Comparison of ENCODE assay signal across 25 mouse cellular contexts in genomic region chr5:117552096-117552495, GRCm38 (mm10).
A peak's percentile ranks its signal among the peaks of the same experiment; 100 is the strongest.
DNase-seq lines count a peak whose midpoint lies in the region; ATAC-seq and TF ChIP-seq lines count a peak whose summit lies in the region.
"Had no signal": no experiment of that assay in that cellular context is flagged by ENCODE, and none has a peak within 500 bp of the region (broad histone marks: within the 10 kb centered on the region; RNA-seq: fewer than 3 reads in every experiment).

No protein-coding gene starts in this region.

- no peak for TF ChIP-seq POLR2A in testis, adult 2 months (IDR thresholded peaks at IDR 0.05; ENCODE audit: control insufficient read depth, low read depth, low read length)

- H3K27ac ChIP-seq in hindbrain, embryonic 14.5 days, result peak overlapping the region; percentile 32; the same call in 1 of the 2 replicates
- H3K27ac ChIP-seq in hindbrain, embryonic 10.5 days, result no peak overlapping the region
- H3K27ac ChIP-seq in left cerebral cortex, adult 2 months, result no peak overlapping the region
- H3K27ac ChIP-seq in testis, adult 2 months (ENCODE audit: control insufficient read depth, insufficient read depth, low read depth, low read length), result no peak overlapping the region
- no peak overlapping the region for H3K27ac ChIP-seq in forebrain, embryonic 13.5 days
- H3K27ac ChIP-seq: embryonic facial prominence, embryonic 13.5 days; forebrain, embryonic 10.5 days; heart, embryonic 13.5 days; kidney, embryonic 15.5 days; liver, embryonic 13.5 days; midbrain, embryonic 10.5 days had no signal

- WGBS in hindbrain, embryonic 14.5 days, result 96% methylated on average over 8 of the region's 8 CpGs
- WGBS in hindbrain, embryonic 10.5 days, result 93% methylated on average over 8 of the region's 8 CpGs
- WGBS in forebrain, embryonic 13.5 days, result 92% methylated on average over 8 of the region's 8 CpGs

- H3K4me2 ChIP-seq in hindbrain, embryonic 14.5 days (replicated peaks), result no peak overlapping the region
- H3K4me2 ChIP-seq in forebrain, embryonic 13.5 days, result no peak overlapping the region
- H3K4me2 ChIP-seq: embryonic facial prominence, embryonic 13.5 days; heart, embryonic 13.5 days; kidney, embryonic 15.5 days; liver, embryonic 13.5 days had no signal

- no peaks in the 10 kb centered on the region for H3K27me3 ChIP-seq in hindbrain, embryonic 14.5 days (ENCODE audit: control insufficient read depth, insufficient read depth, low read length)
- no peaks in the 10 kb centered on the region for H3K27me3 ChIP-seq in hindbrain, embryonic 10.5 days (ENCODE audit: insufficient read depth, poor library complexity, severe bottlenecking)
- no peaks in the 10 kb centered on the region for H3K27me3 ChIP-seq in testis, adult 2 months (ENCODE audit: control insufficient read depth, insufficient read depth, low read length)
- no peaks in the 10 kb centered on the region for H3K27me3 ChIP-seq in forebrain, embryonic 13.5 days
- H3K27me3 ChIP-seq: embryonic facial prominence, embryonic 13.5 days; heart, embryonic 13.5 days; kidney, embryonic 15.5 days; liver, embryonic 13.5 days had no signal

- H3K36me3 ChIP-seq in hindbrain, embryonic 14.5 days (replicated peaks; ENCODE audit: control insufficient read depth, insufficient read depth), result no peaks in the 10 kb centered on the region
- H3K36me3 ChIP-seq in hindbrain, embryonic 10.5 days, result no peaks in the 10 kb centered on the region
- H3K36me3 ChIP-seq in testis, adult 2 months (ENCODE audit: control insufficient read depth, insufficient read depth, low read length), result no peaks in the 10 kb centered on the region
- no peaks in the 10 kb centered on the region for H3K36me3 ChIP-seq in forebrain, embryonic 13.5 days (ENCODE audit: poor library complexity, severe bottlenecking)
- H3K36me3 ChIP-seq: embryonic facial prominence, embryonic 13.5 days; forebrain, embryonic 10.5 days; heart, embryonic 13.5 days; kidney, embryonic 15.5 days; liver, embryonic 13.5 days; midbrain, embryonic 10.5 days had no signal

- no peaks in the 10 kb centered on the region for H3K4me1 ChIP-seq in hindbrain, embryonic 14.5 days (replicated peaks; ENCODE audit: control insufficient read depth, insufficient read depth, low read length)
- no peaks in the 10 kb centered on the region for H3K4me1 ChIP-seq in hindbrain, embryonic 10.5 days (replicated peaks)
- peaks cover 4% of the 10 kb centered on the region; the same call in 1 of the 2 replicates for H3K4me1 ChIP-seq in testis, adult 2 months (ENCODE audit: control insufficient read depth, insufficient read depth, low read length)
- H3K4me1 ChIP-seq in forebrain, embryonic 13.5 days, result peaks cover 4% of the 10 kb centered on the region; the same call in 1 of the 2 replicates
- H3K4me1 ChIP-seq: embryonic facial prominence, embryonic 13.5 days; forebrain, embryonic 10.5 days; kidney, embryonic 15.5 days; liver, embryonic 13.5 days; midbrain, embryonic 10.5 days had no signal

- intact Hi-C loops in left cerebral cortex, adult 2 months (cut with DNase I), result no loop called here
- intact Hi-C loops in left cerebral cortex, postnatal 25 days (cut with DNase I), result no loop called here

- DNase-seq in hindbrain, embryonic 14.5 days (ENCODE audit: low spot score), result no peak
- no peak for DNase-seq in hindbrain, embryonic 10.5 days (ENCODE audit: low spot score)
- DNase-seq in left cerebral cortex, adult 2 months (ENCODE audit: extremely low spot score in 1 of 2, low spot score in 2 of 2), result no peak
- DNase-seq in left cerebral cortex, adult 8-10 months (ENCODE audit: low spot score in 2 of 2), result no peak
- no peak for DNase-seq in testis, postnatal 14 days (ENCODE audit: low spot score)
- DNase-seq in left cerebral cortex, postnatal 25 days (ENCODE audit: low spot score in 2 of 2), result no peak
- DNase-seq: adrenal gland, postnatal 10 days; cerebellum, adult 11 months; cerebellum, adult 9-11 months; heart, postnatal 10 days; kidney, adult 11 months; left cerebral cortex, postnatal 4 days; liver, embryonic 13.5 days; lung, adult 2 months; right cerebral cortex, postnatal 14 days; thymus, adult 18-20 months; thymus, postnatal 25 days had no signal

- no peak overlapping the region for H3K4me3 ChIP-seq in hindbrain, embryonic 14.5 days (replicated peaks; ENCODE audit: low read length)
- no peak overlapping the region for H3K4me3 ChIP-seq in hindbrain, embryonic 10.5 days
- no peak overlapping the region for H3K4me3 ChIP-seq in left cerebral cortex, adult 2 months
- H3K4me3 ChIP-seq in testis, adult 2 months (ENCODE audit: control insufficient read depth, low read depth, low read length), result no peak overlapping the region
- H3K4me3 ChIP-seq in forebrain, embryonic 13.5 days, result no peak overlapping the region
- H3K4me3 ChIP-seq: embryonic facial prominence, embryonic 13.5 days; forebrain, embryonic 10.5 days; heart, embryonic 13.5 days; kidney, embryonic 15.5 days; liver, embryonic 13.5 days; midbrain, embryonic 10.5 days had no signal

- no peak overlapping the region for H3K9ac ChIP-seq in hindbrain, embryonic 14.5 days
- no peak overlapping the region for H3K9ac ChIP-seq in forebrain, embryonic 13.5 days
- H3K9ac ChIP-seq: embryonic facial prominence, embryonic 13.5 days; heart, embryonic 13.5 days; kidney, embryonic 15.5 days; liver, embryonic 13.5 days had no signal

- ATAC-seq in hindbrain, embryonic 14.5 days (ENCODE audit: low FRiP score), result no peak
- no peak for ATAC-seq in forebrain, embryonic 13.5 days
- ATAC-seq: forebrain, embryonic 16.5 days had no signal

- peak; percentile 20 for TF ChIP-seq CTCF in left cerebral cortex, adult 2 months (IDR thresholded peaks at IDR 0.05)
- TF ChIP-seq CTCF in testis, adult 2 months (IDR thresholded peaks at IDR 0.05; ENCODE audit: control insufficient read depth, insufficient read depth, insufficient replicate concordance, low read depth, low read length), result peak; percentile 76; the same call in 1 of the 2 replicates

- peaks cover 4% of the 10 kb centered on the region; the same call in 1 of the 2 replicates for H3K9me3 ChIP-seq in hindbrain, embryonic 14.5 days (ENCODE audit: control insufficient read depth, low read length)
- peaks cover 8% of the 10 kb centered on the region; the same call in 1 of the 2 replicates for H3K9me3 ChIP-seq in hindbrain, embryonic 10.5 days
- no peaks in the 10 kb centered on the region; the same call in 1 of the 2 replicates for H3K9me3 ChIP-seq in forebrain, embryonic 13.5 days (replicated peaks)
- H3K9me3 ChIP-seq: embryonic facial prominence, embryonic 13.5 days had no signal
